Mouse (Mus musculus): Measurements from ENCODE around the gene Ccnb2.

GRCm38 (mm10) chr9:70379502-70380467 is 41.6 kb downstream of the Ccnb2 start:
- TF ChIP-seq CTCF (IDR thresholded peaks at IDR 0.05) (no peak), EP300 (IDR thresholded peaks at IDR 0.05) (no peak)
